Mouse (Mus musculus) intestine, embryonic 15.5 days (tissue): ENCODE results near the gene Trim34a. TPM values are rescaled to one million over a fixed set of nuclear protein-coding genes. Genes with fewer than 3 reads are reported as not detected.
"Not testable (repeated sequence)": the region's sequence is repeated elsewhere in the genome, so short reads cannot be mapped to it uniquely, and the experiment has no call there.

Source experiments
- ATAC-seq: fragments of 200-750 bp; cut with Nextera tagmentation; 2 replicates; pipeline ENCODE4 v1.8.0; 2017; ENCODE audit warnings: moderate TSS enrichment, moderate library complexity
- H3K27ac ChIP-seq: fragments of 300-500 bp; sonication (generic); 2 replicates; pipeline ENCODE4 v1.5.1; 2015; ENCODE audit warnings: mild to moderate bottlenecking, inconsistent platforms
- H3K27me3 ChIP-seq: fragments of 300-500 bp; sonication (generic); replicated peaks from 2 replicates; pipeline ENCODE4 v1.6.1; 2015; ENCODE audit warnings: inconsistent platforms
- H3K36me3 ChIP-seq: fragments of 300-500 bp; sonication (generic); 2 replicates; pipeline ENCODE4 v1.6.1; 2015; ENCODE audit warnings: inconsistent platforms
- H3K4me1 ChIP-seq: fragments of 300-500 bp; sonication (generic); replicated peaks from 2 replicates; pipeline ENCODE4 v1.6.1; 2015; ENCODE audit warnings: inconsistent platforms
- H3K4me2 ChIP-seq: fragments of 300-500 bp; sonication (generic); replicated peaks from 2 replicates; pipeline ENCODE4 v1.6.1; 2015; ENCODE audit warnings: mild to moderate bottlenecking, inconsistent platforms
- H3K4me3 ChIP-seq: fragments of 300-500 bp; sonication (generic); replicated peaks from 2 replicates; pipeline ENCODE4 v1.5.1; 2015; ENCODE audit warnings: inconsistent platforms
- H3K9ac ChIP-seq: fragments of 300-500 bp; sonication (generic); 2 replicates; pipeline ENCODE4 v1.6.1; 2015; ENCODE audit warnings: inconsistent platforms
- H3K9me3 ChIP-seq: fragments of 300-500 bp; sonication (generic); 2 replicates; pipeline ENCODE4 v1.6.1; 2016; ENCODE audit warnings: inconsistent platforms
- WGBS: fragments of 180-500 bp; shearing (Covaris S2); methylation state at CpG from one replicate; pipeline ENCODE4 v1.1.7; 2015; 5-methylcytosine and 5-hydroxymethylcytosine counted together
- polyA plus RNA-seq: library from polyadenylated mRNA; unstranded; fragments of >200 nt; fragmentation: Nextera tagmentation; extraction: Ambion mirVana; gene quantifications from 2 replicates; pipeline ENCODE4 v1.2.1, GENCODE M21; 2015

Gene Trim34a
- polyA plus RNA-seq, 1 experiment from 2014 or later = 1.6 TPM

DNA sequence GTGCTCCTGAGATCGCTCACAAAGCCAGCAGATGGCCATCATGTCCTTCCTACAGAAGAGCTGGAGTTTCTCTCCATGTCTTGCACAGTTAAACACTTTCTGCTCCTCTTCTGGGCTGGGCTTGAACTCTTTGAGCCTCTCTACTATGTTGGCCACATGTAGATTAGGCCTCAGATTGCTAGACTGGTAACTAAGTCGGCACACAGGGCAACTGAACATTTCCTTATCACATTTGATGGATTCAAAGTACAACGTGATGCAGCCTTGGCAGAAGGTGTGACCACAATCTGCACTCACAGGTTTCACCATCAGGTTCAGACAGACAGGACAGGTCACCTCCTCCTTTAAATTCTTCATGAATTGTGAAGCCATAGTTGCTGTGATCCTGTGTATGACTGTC, 35.1 kb downstream of the Trim34a start:
- H3K4me1 ChIP-seq, H3K27ac ChIP-seq, H3K27me3 ChIP-seq, ATAC-seq, H3K36me3 ChIP-seq, H3K4me2 ChIP-seq, H3K9me3 ChIP-seq, H3K9ac ChIP-seq, H3K4me3 ChIP-seq: not testable (repeated sequence)
- WGBS = 76% methylated on average over 3 of the region's 3 CpGs

DNA sequence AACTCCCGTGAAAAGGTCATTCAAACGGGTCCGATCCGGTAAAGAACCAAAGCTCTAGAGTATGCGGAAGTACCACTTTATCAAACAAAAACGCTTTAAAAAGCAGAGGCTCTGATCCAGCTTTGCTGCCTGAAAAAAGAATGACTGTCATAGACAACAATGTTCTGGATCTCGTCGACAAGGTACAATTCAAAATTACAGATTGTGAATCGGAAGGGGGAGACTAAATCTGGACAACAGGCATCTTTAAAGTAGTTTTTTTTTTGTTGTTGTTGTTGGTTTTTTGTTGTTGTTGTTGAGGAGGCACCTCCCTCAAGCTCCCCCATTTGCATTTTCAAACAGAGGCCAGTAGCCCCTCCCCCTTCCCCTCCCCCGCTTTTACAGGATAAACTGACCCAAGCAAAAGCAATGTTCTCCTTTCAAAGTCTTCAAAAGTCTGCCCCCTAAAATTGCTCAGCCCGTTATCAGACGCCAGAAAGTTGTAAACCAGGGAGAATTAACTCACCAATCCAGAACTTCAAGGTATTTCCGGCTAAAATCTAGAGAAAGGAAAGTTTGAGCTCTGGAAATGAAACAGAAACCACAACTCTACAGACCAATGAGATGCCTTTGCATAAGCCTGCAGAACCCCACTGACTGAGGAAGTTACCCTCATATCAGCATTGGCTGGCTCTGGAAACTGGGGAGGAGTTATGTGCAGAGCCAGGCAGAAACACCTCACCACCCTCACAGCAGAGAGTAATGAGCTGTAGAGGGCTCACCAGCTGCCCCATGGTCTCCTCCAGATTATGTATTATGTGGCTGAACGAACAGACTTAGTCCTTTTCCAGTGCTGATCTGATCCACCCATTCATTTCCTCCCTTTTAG, 43.6 kb downstream of the Trim34a start, which contains the start of gene Trim5:
Gene Trim5, minus strand, starts transcription at position 519 of the 868 bp plus-strand sequence.
- H3K36me3 ChIP-seq, H3K27ac ChIP-seq, H3K27me3 ChIP-seq, H3K4me1 ChIP-seq, H3K9me3 ChIP-seq, H3K4me3 ChIP-seq, H3K9ac ChIP-seq: not testable (repeated sequence)
- WGBS = 36% methylated on average over 14 of the region's 14 CpGs
- peak; percentile 93 for ATAC-seq
- 0 out of 2 replicates have a peak within 1 kb of the TSS, but pooled peaks have one; percentile 17 for H3K4me2 ChIP-seq

DNA sequence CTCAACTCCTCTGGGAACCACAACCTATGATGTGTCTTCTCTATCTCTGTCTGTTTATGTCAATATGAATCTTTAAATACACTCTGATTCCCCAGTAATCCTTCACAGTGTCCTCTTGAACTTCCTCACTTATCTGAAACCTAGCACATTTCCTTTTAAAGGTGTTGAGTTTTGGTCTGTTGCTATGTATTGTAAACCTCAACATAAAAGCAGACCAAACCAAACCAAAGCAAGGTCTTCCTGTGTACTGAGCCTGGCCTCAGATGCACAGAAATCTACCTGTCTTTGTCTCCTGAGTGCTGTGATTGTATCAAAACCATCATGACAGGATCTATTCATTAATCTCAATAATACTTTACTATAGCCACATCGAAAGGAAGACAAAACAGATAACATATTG, 46.4 kb downstream of the Trim34a start:
- no peaks in the 10 kb centered on the region for H3K9me3 ChIP-seq
- no peak for ATAC-seq
- WGBS = 87% methylated on average over 1 of the region's 1 CpGs
- H3K36me3 ChIP-seq = no peaks in the 10 kb centered on the region
- H3K9ac ChIP-seq = no peak overlapping the region
- no peaks in the 10 kb centered on the region for H3K4me1 ChIP-seq
- no peak overlapping the region for H3K4me2 ChIP-seq
- H3K27me3 ChIP-seq = no peaks in the 10 kb centered on the region
- no peak overlapping the region for H3K27ac ChIP-seq
- H3K4me3 ChIP-seq = no peak overlapping the region

DNA sequence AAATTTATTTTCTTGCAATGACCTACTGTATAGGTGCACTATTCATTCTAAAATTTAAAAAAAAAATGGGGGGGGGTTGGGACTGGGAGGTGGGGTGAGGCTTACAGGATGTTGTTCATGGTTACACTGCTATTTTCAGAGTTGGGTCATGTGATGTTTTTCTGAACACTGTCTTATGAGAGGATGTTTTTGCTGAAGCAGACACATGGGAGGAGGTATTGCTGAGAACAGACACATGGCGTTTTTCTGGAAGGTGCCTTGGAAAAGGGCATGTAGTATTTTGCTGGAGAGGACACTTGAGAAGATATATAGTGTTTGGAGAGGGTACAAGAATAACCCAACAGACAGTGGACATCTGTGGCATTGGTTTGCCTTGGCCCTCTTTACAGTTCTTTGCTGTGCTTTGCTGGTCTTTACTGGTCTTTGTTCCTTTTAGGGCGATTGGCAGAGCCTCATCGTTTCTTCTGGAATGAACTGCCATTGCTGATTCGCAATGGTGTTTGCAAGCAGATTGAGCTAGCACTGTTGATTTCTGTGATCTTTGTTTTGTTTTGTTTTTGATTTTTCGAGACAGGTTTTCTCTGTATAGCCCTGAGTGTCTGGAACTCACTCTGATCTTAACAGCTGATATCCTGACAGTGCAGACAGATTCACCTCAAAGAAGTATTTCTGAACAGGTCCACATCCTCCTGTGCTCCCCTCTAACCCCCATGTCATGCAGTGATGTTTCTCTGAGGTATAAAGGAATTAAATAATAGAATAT, 47.6 kb downstream of the Trim34a start:
- Histone ChIP-seq H3K4me1 (no peaks in the 10 kb centered on the region), H3K9me3 (no peaks in the 10 kb centered on the region), H3K27ac (no peak overlapping the region), H3K4me3 (no peak overlapping the region), H3K9ac (no peak overlapping the region), H3K4me2 (no peak overlapping the region), H3K27me3 (no peaks in the 10 kb centered on the region), H3K36me3 (no peaks in the 10 kb centered on the region)
- WGBS = 81% methylated on average over 5 of the region's 5 CpGs
- ATAC-seq = no peak

Other genes starting within 250 kb of the Trim34a start
- not detected in 2 replicates for gene Olfr638, start 245.7 kb upstream of the Trim34a start, polyA plus RNA-seq
- not detected in 2 replicates for gene Olfr639, start 227.2 kb upstream of the Trim34a start, polyA plus RNA-seq
- gene Olfr640, start 218.9 kb upstream of the Trim34a start, polyA plus RNA-seq = not detected in 2 replicates
- not detected in 2 replicates for gene Olfr641, start 209.0 kb upstream of the Trim34a start, polyA plus RNA-seq
- gene Olfr642, start 191.8 kb upstream of the Trim34a start, polyA plus RNA-seq = not detected in 2 replicates
- not detected in 2 replicates for gene 4930516K23Rik, start 183.0 kb upstream of the Trim34a start, polyA plus RNA-seq
- gene Olfr644, start 172.6 kb upstream of the Trim34a start, polyA plus RNA-seq = not detected in 2 replicates
- not detected in 2 replicates for gene Olfr645, start 159.0 kb upstream of the Trim34a start, polyA plus RNA-seq
- gene Olfr646, start 139.6 kb upstream of the Trim34a start, polyA plus RNA-seq = not detected in 2 replicates
- gene Ubqln5, start 114.6 kb upstream of the Trim34a start, polyA plus RNA-seq = not detected in 2 replicates
- gene Olfr643, start 107.1 kb upstream of the Trim34a start, polyA plus RNA-seq = not detected in 2 replicates
- not detected in 2 replicates for gene Ubqln3, start 101.2 kb upstream of the Trim34a start, polyA plus RNA-seq
- not detected in 2 replicates for gene Ubqlnl, start 93.9 kb upstream of the Trim34a start, polyA plus RNA-seq
- gene Olfm5, start 79.6 kb upstream of the Trim34a start, polyA plus RNA-seq = not detected in 2 replicates
- gene Olfr648, start 61.1 kb upstream of the Trim34a start, polyA plus RNA-seq = 0.14 and 0.21 TPM in 2 replicates
- not detected in 2 replicates for gene Olfr649, start 48.5 kb upstream of the Trim34a start, polyA plus RNA-seq
- gene Trim6, start 25.7 kb upstream of the Trim34a start, polyA plus RNA-seq = 0.98 and 1.2 TPM in 2 replicates
- 0.29 and 0.58 TPM in 2 replicates for gene Trim5, start 43.6 kb downstream of the Trim34a start, polyA plus RNA-seq
- gene Trim12a, start 71.0 kb downstream of the Trim34a start, polyA plus RNA-seq = 5.1 and 6.3 TPM in 2 replicates
- gene Trim34b, start 85.0 kb downstream of the Trim34a start, polyA plus RNA-seq = 0.16 TPM in 1 of 2 replicates, not detected in the other
- gene Trim12c, start 108.9 kb downstream of the Trim34a start, polyA plus RNA-seq = 2.0 and 2.1 TPM in 2 replicates
- 0.08 and 0.09 TPM in 2 replicates for gene Trim30b, start 125.4 kb downstream of the Trim34a start, polyA plus RNA-seq
- gene Trim30c, start 156.4 kb downstream of the Trim34a start, polyA plus RNA-seq = 0.13 and 0.19 TPM in 2 replicates
- gene Trim30a, start 220.7 kb downstream of the Trim34a start, polyA plus RNA-seq = 1.5 and 1.8 TPM in 2 replicates